Mouse (Mus musculus) liver, embryonic 13.5 days (tissue): Measurements from ENCODE around the gene Gm14743. TPM values are rescaled to one million over a fixed set of nuclear protein-coding genes. Genes with fewer than 3 reads are reported as not detected.
"Not testable (repeated sequence)": the region's sequence is repeated elsewhere in the genome, so short reads cannot be mapped to it uniquely, and the experiment has no call there.

Experiments used
- ATAC-seq: fragments of 200-750 bp; cut with Nextera tagmentation; 2 replicates; pipeline ENCODE4 v1.8.0; 2017; ENCODE audit warnings: low read depth, mild to moderate bottlenecking, moderate number of reproducible peaks, moderate library complexity
- DNase-seq: peaks from one replicate; pipeline ENCODE4 v3.0.0; 2022
- H3K27ac ChIP-seq: fragments of 300-500 bp; sonication (generic); 2 replicates; pipeline ENCODE4 v1.5.1; 2015; ENCODE audit warnings: moderate library complexity, mild to moderate bottlenecking, inconsistent platforms
- H3K27me3 ChIP-seq: fragments of 300-500 bp; sonication (generic); 2 replicates; pipeline ENCODE4 v1.6.1; 2015; ENCODE audit warnings: mild to moderate bottlenecking, inconsistent platforms
- H3K36me3 ChIP-seq: fragments of 300-500 bp; sonication (generic); 2 replicates; pipeline ENCODE4 v1.6.1; 2015; ENCODE audit warnings: mild to moderate bottlenecking, inconsistent platforms
- H3K4me1 ChIP-seq: fragments of 300-500 bp; sonication (generic); replicated peaks from 2 replicates; pipeline ENCODE4 v1.6.1; 2015; ENCODE audit warnings: inconsistent platforms
- H3K4me2 ChIP-seq: fragments of 300-500 bp; sonication (generic); 2 replicates; pipeline ENCODE4 v1.6.1; 2015; ENCODE audit warnings: inconsistent platforms, mild to moderate bottlenecking, moderate library complexity
- H3K4me3 ChIP-seq: fragments of 300-500 bp; sonication (generic); replicated peaks from 2 replicates; pipeline ENCODE4 v1.5.1; 2015; ENCODE audit warnings: mild to moderate bottlenecking, inconsistent platforms
- H3K9ac ChIP-seq: fragments of 300-500 bp; sonication (generic); 2 replicates; pipeline ENCODE4 v1.6.1; 2015; ENCODE audit warnings: mild to moderate bottlenecking, inconsistent platforms
- H3K9me3 ChIP-seq: fragments of 300-500 bp; sonication (generic); replicated peaks from 2 replicates; pipeline ENCODE4 v1.6.1; 2016; ENCODE audit warnings: inconsistent platforms
- WGBS: fragments of 180-500 bp; shearing (Covaris S2); methylation state at CpG from one replicate; pipeline ENCODE4 v1.1.7; 2015; ENCODE audit not compliant: insufficient replicate concordance; 5-methylcytosine and 5-hydroxymethylcytosine counted together
- polyA plus RNA-seq: library from polyadenylated mRNA; unstranded; fragments of >200 nt; fragmentation: Nextera tagmentation; extraction: Ambion mirVana; gene quantifications from 2 replicates; pipeline ENCODE4 v1.2.1, GENCODE M21; 2015

The Gm14743 gene
- not detected in 2 replicates for polyA plus RNA-seq

GRCm38 (mm10) chrX:78245821-78246220 lies at the start of gene Gm14743:
Gene Gm14743 (minus strand): TSS chrX:78245921.
- H3K9me3 ChIP-seq, H3K4me3 ChIP-seq, H3K27me3 ChIP-seq, DNase-seq, H3K27ac ChIP-seq, H3K4me2 ChIP-seq, H3K36me3 ChIP-seq, H3K4me1 ChIP-seq, ATAC-seq, H3K9ac ChIP-seq: not testable (repeated sequence)
- WGBS = no CpG with 5 or more reads among the region's 3 CpGs

GRCm38 (mm10) chrX:78202829-78203228 lies 42.9 kb downstream of the Gm14743 start:
- Histone ChIP-seq H3K9me3 (no peaks in the 10 kb centered on the region), H3K27ac (no peak overlapping the region), H3K4me2 (no peak overlapping the region), H3K36me3 (no peaks in the 10 kb centered on the region), H3K27me3 (no peaks in the 10 kb centered on the region), H3K9ac (no peak overlapping the region), H3K4me3 (no peak overlapping the region), H3K4me1 (no peaks in the 10 kb centered on the region)
- WGBS = 68% methylated on average over 5 of the region's 5 CpGs
- no peak for ATAC-seq
- DNase-seq = no peak

- H3K27me3 ChIP-seq, H3K4me3 ChIP-seq, H3K9me3 ChIP-seq, ATAC-seq, H3K27ac ChIP-seq, H3K9ac ChIP-seq, H3K4me1 ChIP-seq, DNase-seq, H3K36me3 ChIP-seq, H3K4me2 ChIP-seq: not testable (repeated sequence)
- 32% methylated on average over 1 of the region's 1 CpGs for WGBS
Measured at GRCm38 (mm10) chrX:78202220-78202619, 43.5 kb downstream of the Gm14743 start.

Other genes starting within 250 kb of the Gm14743 start
- not detected in 2 replicates for gene Obp1a, start 154.5 kb downstream of the Gm14743 start, polyA plus RNA-seq
- not detected in 2 replicates for gene Gm5938, start 120.5 kb downstream of the Gm14743 start, polyA plus RNA-seq
- not detected in 2 replicates for gene Obp1b, start 59.1 kb downstream of the Gm14743 start, polyA plus RNA-seq
- gene 4930480E11Rik, start 123.7 kb upstream of the Gm14743 start, polyA plus RNA-seq = not detected in 2 replicates